Mouse (Mus musculus): ENCODE data around the gene Mknk1. TPM values are rescaled to one million over a fixed set of nuclear protein-coding genes. Genes with fewer than 3 reads are reported as not detected.

Mknk1 gene
- polyA plus RNA-seq, 1 experiment from 2014 or later = 24.5 TPM

GRCm38 (mm10) chr4:115821928-115822327, 17.1 kb upstream of the Mknk1 start:
- Histone ChIP-seq H3K27me3 (ENCODE audit: control insufficient read depth, insufficient read depth, low read depth, low read length) (no peaks in the 10 kb centered on the region), H3K27ac (ENCODE audit: low read length) (no peak overlapping the region), H3K4me1 (ENCODE audit: control insufficient read depth, insufficient read depth, low read length) (no peaks in the 10 kb centered on the region; the same call in 1 of the 2 replicates), H3K4me2 (ENCODE audit: low read length) (no peak overlapping the region), H3K9ac (ENCODE audit: low read depth, low read length) (no peak overlapping the region), H3K4me3 (ENCODE audit: low read depth, low read length) (no peak overlapping the region), H3K9me3 (replicated peaks; ENCODE audit: control insufficient read depth, low read length, poor library complexity, severe bottlenecking) (no peaks in the 10 kb centered on the region), H3K36me3 (ENCODE audit: control insufficient read depth, insufficient read depth, low read length) (no peaks in the 10 kb centered on the region)
- 79% methylated on average over 3 of the region's 3 CpGs for WGBS
- no peak for ATAC-seq

- no peaks in the 10 kb centered on the region for H3K36me3 ChIP-seq (ENCODE audit: control insufficient read depth, insufficient read depth, low read length)
- WGBS = 85% methylated on average over 2 of the region's 2 CpGs
Measured at GRCm38 (mm10) chr4:115824178-115824577, 14.8 kb upstream of the Mknk1 start.

GRCm38 (mm10) chr4:115825271-115825670, 13.7 kb upstream of the Mknk1 start:
- no peak overlapping the region for H3K4me3 ChIP-seq (ENCODE audit: low read depth, low read length)
- no peaks in the 10 kb centered on the region for H3K36me3 ChIP-seq (ENCODE audit: control insufficient read depth, insufficient read depth, low read length)
- H3K4me1 ChIP-seq (ENCODE audit: control insufficient read depth, insufficient read depth, low read length) = peaks cover 6% of the 10 kb centered on the region
- 86% methylated on average over 2 of the region's 2 CpGs for WGBS
- no peak overlapping the region for H3K27ac ChIP-seq (ENCODE audit: low read length)
- no peaks in the 10 kb centered on the region for H3K27me3 ChIP-seq (ENCODE audit: control insufficient read depth, insufficient read depth, low read depth, low read length)
- ATAC-seq = no peak
- no peak overlapping the region for H3K4me2 ChIP-seq (ENCODE audit: low read length)
- H3K9ac ChIP-seq (ENCODE audit: low read depth, low read length) = no peak overlapping the region
- H3K9me3 ChIP-seq (replicated peaks; ENCODE audit: control insufficient read depth, low read length, poor library complexity, severe bottlenecking) = no peaks in the 10 kb centered on the region

More at GRCm38 (mm10) chr4:115824178-115824577, 14.8 kb upstream of the Mknk1 start:
- H3K4me2 ChIP-seq (ENCODE audit: low read length) = no peak overlapping the region
- H3K9me3 ChIP-seq (replicated peaks; ENCODE audit: control insufficient read depth, low read length, poor library complexity, severe bottlenecking) = no peaks in the 10 kb centered on the region
- H3K27me3 ChIP-seq (ENCODE audit: control insufficient read depth, insufficient read depth, low read depth, low read length) = no peaks in the 10 kb centered on the region
- no peak overlapping the region for H3K9ac ChIP-seq (ENCODE audit: low read depth, low read length)
- no peak for ATAC-seq
- peaks cover 6% of the 10 kb centered on the region for H3K4me1 ChIP-seq (ENCODE audit: control insufficient read depth, insufficient read depth, low read length)
- H3K4me3 ChIP-seq (ENCODE audit: low read depth, low read length) = no peak overlapping the region
- no peak overlapping the region for H3K27ac ChIP-seq (ENCODE audit: low read length)

GRCm38 (mm10) chr4:115827066-115827465, 11.9 kb upstream of the Mknk1 start:
- no peak for ATAC-seq
- Histone ChIP-seq H3K27ac (ENCODE audit: low read length) (no peak overlapping the region), H3K27me3 (ENCODE audit: control insufficient read depth, insufficient read depth, low read depth, low read length) (no peaks in the 10 kb centered on the region), H3K9me3 (replicated peaks; ENCODE audit: control insufficient read depth, low read length, poor library complexity, severe bottlenecking) (no peaks in the 10 kb centered on the region), H3K4me3 (ENCODE audit: low read depth, low read length) (no peak overlapping the region), H3K9ac (ENCODE audit: low read depth, low read length) (no peak overlapping the region), H3K4me2 (ENCODE audit: low read length) (peak overlapping the region; percentile 72; the same call in 1 of the 2 replicates), H3K4me1 (ENCODE audit: control insufficient read depth, insufficient read depth, low read length) (peaks cover 6% of the 10 kb centered on the region), H3K36me3 (ENCODE audit: control insufficient read depth, insufficient read depth, low read length) (no peaks in the 10 kb centered on the region)
- 75% methylated on average over 3 of the region's 3 CpGs for WGBS

- Histone ChIP-seq H3K4me3 (ENCODE audit: low read depth, low read length) (peak overlapping the region; percentile 78), H3K36me3 (ENCODE audit: control insufficient read depth, insufficient read depth, low read length) (no peaks in the 10 kb centered on the region), H3K4me2 (ENCODE audit: low read length) (peak overlapping the region; percentile 72), H3K27me3 (ENCODE audit: control insufficient read depth, insufficient read depth, low read depth, low read length) (no peaks in the 10 kb centered on the region), H3K9me3 (replicated peaks; ENCODE audit: control insufficient read depth, low read length, poor library complexity, severe bottlenecking) (no peaks in the 10 kb centered on the region), H3K27ac (ENCODE audit: low read length) (no peak overlapping the region), H3K9ac (ENCODE audit: low read depth, low read length) (peak overlapping the region; percentile 81), H3K4me1 (ENCODE audit: control insufficient read depth, insufficient read depth, low read length) (peaks cover 6% of the 10 kb centered on the region)
- WGBS = under 1% methylated on average over 4 of the region's 4 CpGs
- peak; percentile 34; the same call in 1 of the 2 replicates for ATAC-seq
Measured at GRCm38 (mm10) chr4:115827535-115827887, 11.5 kb upstream of the Mknk1 start.

GRCm38 (mm10) chr4:115827888-115828571, 11.0 kb upstream of the Mknk1 start, which contains the start of gene Mob3c:
Gene Mob3c, plus strand, starts transcription at chr4:115828092.
- Histone ChIP-seq H3K4me2 (ENCODE audit: low read length) (peak within 1 kb of the TSS; percentile 72), H3K36me3 (ENCODE audit: control insufficient read depth, insufficient read depth, low read length) (no peaks in the 10 kb centered on the region), H3K9ac (ENCODE audit: low read depth, low read length) (peak within 1 kb of the TSS; percentile 81), H3K4me3 (ENCODE audit: low read depth, low read length) (peak within 1 kb of the TSS; percentile 78), H3K27me3 (ENCODE audit: control insufficient read depth, insufficient read depth, low read depth, low read length) (no peaks in the 10 kb centered on the region), H3K9me3 (replicated peaks; ENCODE audit: control insufficient read depth, low read length, poor library complexity, severe bottlenecking) (no peaks in the 10 kb centered on the region), H3K27ac (ENCODE audit: low read length) (peak within 1 kb of the TSS; percentile 62), H3K4me1 (ENCODE audit: control insufficient read depth, insufficient read depth, low read length) (peaks cover 6% of the 10 kb centered on the region)
- under 1% methylated on average over 57 of the region's 57 CpGs for whole genome bisulfite sequencing
- ATAC-seq = peak; percentile 88

GRCm38 (mm10) chr4:115828572-115828902, 10.5 kb upstream of the Mknk1 start:
- H3K9me3 ChIP-seq (replicated peaks; ENCODE audit: control insufficient read depth, low read length, poor library complexity, severe bottlenecking) = no peaks in the 10 kb centered on the region
- peaks cover 6% of the 10 kb centered on the region for H3K4me1 ChIP-seq (ENCODE audit: control insufficient read depth, insufficient read depth, low read length)
- no peaks in the 10 kb centered on the region for H3K27me3 ChIP-seq (ENCODE audit: control insufficient read depth, insufficient read depth, low read depth, low read length)
- H3K4me2 ChIP-seq (ENCODE audit: low read length) = peak overlapping the region; percentile 72
- H3K4me3 ChIP-seq (ENCODE audit: low read depth, low read length) = peak overlapping the region; percentile 78
- peak overlapping the region; percentile 81 for H3K9ac ChIP-seq (ENCODE audit: low read depth, low read length)
- no peak; the same call in none of the 2 replicates for ATAC-seq
- WGBS = 6% methylated on average over 8 of the region's 8 CpGs
- H3K36me3 ChIP-seq (ENCODE audit: control insufficient read depth, insufficient read depth, low read length) = no peaks in the 10 kb centered on the region
- H3K27ac ChIP-seq (ENCODE audit: low read length) = no peak overlapping the region

GRCm38 (mm10) chr4:115830491-115830890, 8.5 kb upstream of the Mknk1 start:
- Histone ChIP-seq H3K4me2 (ENCODE audit: low read length) (no peak overlapping the region), H3K9me3 (replicated peaks; ENCODE audit: control insufficient read depth, low read length, poor library complexity, severe bottlenecking) (no peaks in the 10 kb centered on the region), H3K27me3 (ENCODE audit: control insufficient read depth, insufficient read depth, low read depth, low read length) (no peaks in the 10 kb centered on the region), H3K27ac (ENCODE audit: low read length) (no peak overlapping the region), H3K36me3 (ENCODE audit: control insufficient read depth, insufficient read depth, low read length) (no peaks in the 10 kb centered on the region), H3K9ac (ENCODE audit: low read depth, low read length) (no peak overlapping the region), H3K4me1 (ENCODE audit: control insufficient read depth, insufficient read depth, low read length) (peaks cover 6% of the 10 kb centered on the region), H3K4me3 (ENCODE audit: low read depth, low read length) (no peak overlapping the region)
- ATAC-seq = no peak
- 90% methylated on average over 5 of the region's 5 CpGs for WGBS

GRCm38 (mm10) chr4:115831221-115831620, 7.8 kb upstream of the Mknk1 start:
- WGBS = 97% methylated on average over 22 of the region's 22 CpGs
- no peak overlapping the region for H3K4me3 ChIP-seq (ENCODE audit: low read depth, low read length)
- H3K9ac ChIP-seq (ENCODE audit: low read depth, low read length) = no peak overlapping the region
- peaks cover 6% of the 10 kb centered on the region for H3K4me1 ChIP-seq (ENCODE audit: control insufficient read depth, insufficient read depth, low read length)
- H3K9me3 ChIP-seq (replicated peaks; ENCODE audit: control insufficient read depth, low read length, poor library complexity, severe bottlenecking) = no peaks in the 10 kb centered on the region
- H3K27ac ChIP-seq (ENCODE audit: low read length) = no peak overlapping the region
- ATAC-seq = no peak
- no peaks in the 10 kb centered on the region for H3K27me3 ChIP-seq (ENCODE audit: control insufficient read depth, insufficient read depth, low read depth, low read length)
- H3K4me2 ChIP-seq (ENCODE audit: low read length) = no peak overlapping the region
- no peaks in the 10 kb centered on the region for H3K36me3 ChIP-seq (ENCODE audit: control insufficient read depth, insufficient read depth, low read length)
